Mouse (Mus musculus): Measurements from ENCODE around the gene Gab1.

Gab1 gene

DNA sequence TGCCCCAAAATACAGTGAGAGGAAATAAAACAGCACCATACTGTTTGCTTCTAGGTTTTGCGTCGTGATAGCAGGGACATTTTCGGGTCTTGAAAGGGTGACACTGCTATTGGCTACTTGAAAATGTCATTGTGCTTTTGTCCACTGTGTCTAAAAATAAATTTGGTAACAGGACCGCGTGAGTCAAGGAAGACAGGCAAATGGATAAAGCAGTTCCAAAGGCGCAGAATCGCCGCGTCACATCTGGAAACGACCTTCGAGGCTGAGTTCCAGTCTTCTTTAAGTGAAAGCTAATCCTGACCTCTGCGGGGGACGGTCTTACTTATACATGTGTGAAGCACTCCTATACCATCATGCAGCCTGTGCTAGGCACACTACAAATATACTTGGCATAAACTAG lies 35.0 kb downstream of the Gab1 start:
- DNase-seq (ENCODE audit: low spot score in 2 of 2) = no peak

- no peak for DNase-seq (ENCODE audit: low spot score in 2 of 2)
These were observed 36.4 kb downstream of the Gab1 start for GRCm38 (mm10) chr8:80843744-80844434.

DNA sequence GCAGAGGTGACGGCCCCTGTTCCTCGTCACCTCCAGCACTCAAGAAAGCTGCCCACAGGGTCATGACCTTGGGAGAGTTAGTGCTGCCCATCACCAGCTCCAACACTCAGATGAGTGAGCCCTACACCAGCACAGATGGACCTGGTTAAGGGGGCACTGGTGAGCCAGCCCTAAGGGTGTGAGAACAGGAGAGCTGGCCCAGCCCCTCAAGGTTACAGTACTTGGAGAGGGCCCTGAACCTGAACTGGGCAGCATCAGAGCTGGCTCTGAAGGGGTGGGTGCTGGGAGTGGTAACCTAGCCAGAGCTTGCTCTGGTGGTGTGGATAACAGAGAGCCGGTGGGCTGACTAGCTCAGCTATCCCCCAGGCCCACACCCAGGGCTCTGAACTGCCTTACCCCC lies 37.8 kb downstream of the Gab1 start:
- DNase-seq (ENCODE audit: low spot score in 2 of 2) = no peak

GRCm38 (mm10) chr8:80840090-80840489 lies 40.2 kb downstream of the Gab1 start:
- no peak for DNase-seq (ENCODE audit: low spot score in 2 of 2)

DNA sequence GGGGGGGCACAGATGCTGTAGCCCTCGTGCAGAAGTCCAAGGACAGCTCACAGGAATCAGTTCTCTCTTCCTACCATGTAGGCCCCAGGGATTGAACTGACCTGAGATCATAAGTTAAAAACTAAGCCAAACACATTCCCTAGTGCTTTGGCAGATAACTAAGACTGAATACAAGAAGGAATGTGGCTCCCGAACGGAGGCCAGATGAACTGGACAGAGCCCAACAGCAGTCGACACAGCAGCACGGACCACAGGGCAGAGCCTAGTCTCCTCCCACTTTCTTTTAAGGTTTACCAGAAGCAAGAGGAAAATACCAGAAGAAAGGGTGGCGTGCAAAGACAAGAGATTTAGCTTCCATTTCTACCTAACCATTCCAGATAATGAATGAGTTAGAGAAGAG lies 42.1 kb downstream of the Gab1 start:
- DNase-seq (ENCODE audit: low spot score in 2 of 2) = no peak

DNA sequence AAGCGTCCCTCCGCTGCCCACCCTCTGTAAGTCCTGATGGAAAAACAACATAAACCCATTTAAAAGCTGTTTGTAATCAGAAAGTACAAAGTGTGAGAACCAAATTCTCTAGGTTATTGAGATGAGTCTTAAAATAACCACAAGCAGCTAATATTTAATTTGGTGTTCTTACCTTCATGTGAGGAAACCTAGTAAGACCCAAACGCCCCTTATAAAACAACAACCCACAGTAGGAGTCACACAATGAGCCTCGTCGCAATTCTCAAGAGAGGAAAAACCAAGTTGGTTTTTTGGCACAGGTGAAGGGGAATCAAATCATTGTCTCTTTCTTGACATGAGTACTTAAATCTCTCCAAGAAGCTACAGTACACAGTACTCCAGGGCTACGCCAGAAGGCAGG lies 44.9 kb downstream of the Gab1 start:
- DNase-seq (ENCODE audit: low spot score in 2 of 2) = no peak

DNA sequence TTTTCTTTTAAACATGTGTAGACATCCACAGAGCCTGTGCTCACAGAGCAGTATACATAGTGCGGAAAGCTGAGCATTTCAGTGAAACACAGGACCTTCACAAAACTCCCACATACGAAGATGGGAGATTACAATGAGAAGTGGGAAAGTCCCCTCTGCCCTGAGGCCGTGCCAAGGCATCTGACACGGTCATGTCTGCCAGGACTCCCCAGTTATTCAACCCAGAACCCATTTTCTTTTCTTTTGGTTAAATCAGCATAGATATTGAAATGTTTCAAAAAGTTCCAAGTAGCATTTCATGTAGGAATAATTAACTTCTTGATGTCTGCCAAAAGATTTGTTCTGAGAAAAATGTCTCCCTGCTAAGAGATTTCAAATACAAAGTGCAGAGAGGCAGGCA lies 45.9 kb downstream of the Gab1 start:
- DNase-seq (ENCODE audit: low spot score in 2 of 2) = no peak

- DNase-seq (ENCODE audit: low spot score in 2 of 2) = no peak
These were observed 47.8 kb downstream of the Gab1 start for GRCm38 (mm10) chr8:80832534-80832933.

DNA sequence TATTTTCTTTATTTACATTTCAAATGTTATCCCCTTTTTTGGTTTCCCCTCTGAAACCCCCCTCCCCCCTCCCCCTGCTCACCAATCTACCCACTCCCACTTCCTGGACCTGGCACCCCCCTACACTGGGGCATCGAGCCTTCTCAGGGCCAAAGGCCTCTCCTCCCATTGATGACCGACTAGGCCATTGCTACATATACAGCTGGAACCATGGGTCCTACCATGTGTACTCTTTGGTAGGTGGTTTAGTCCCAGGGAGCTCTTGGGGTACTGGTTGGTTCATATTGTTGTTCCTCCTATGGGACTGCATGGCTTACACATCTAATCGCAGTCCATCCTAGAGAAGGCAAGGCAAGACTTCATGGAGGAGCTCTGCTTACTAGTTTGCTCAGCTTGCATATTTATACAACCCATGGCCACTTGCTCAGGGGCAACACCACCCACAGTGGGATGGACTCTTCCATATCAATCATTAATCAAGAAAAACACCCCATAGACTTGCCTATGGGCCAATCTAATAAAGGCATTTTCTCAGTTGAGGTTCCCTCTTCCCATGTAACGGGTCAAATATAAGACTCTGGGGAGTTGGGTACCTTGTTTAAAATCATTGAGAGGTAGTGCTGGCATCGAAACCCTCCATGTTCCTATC lies 48.3 kb downstream of the Gab1 start:
- DNase-seq (ENCODE audit: low spot score in 2 of 2) = no peak

- no peak for DNase-seq (ENCODE audit: low spot score in 2 of 2)
These were observed 49.4 kb downstream of the Gab1 start for GRCm38 (mm10) chr8:80830724-80831566.

- no peak for DNase-seq (ENCODE audit: low spot score in 2 of 2)
These were observed 50.2 kb downstream of the Gab1 start for GRCm38 (mm10) chr8:80830141-80830540.

- DNase-seq (ENCODE audit: low spot score in 2 of 2) = no peak
These were observed 53.3 kb downstream of the Gab1 start for GRCm38 (mm10) chr8:80826996-80827395.

DNA sequence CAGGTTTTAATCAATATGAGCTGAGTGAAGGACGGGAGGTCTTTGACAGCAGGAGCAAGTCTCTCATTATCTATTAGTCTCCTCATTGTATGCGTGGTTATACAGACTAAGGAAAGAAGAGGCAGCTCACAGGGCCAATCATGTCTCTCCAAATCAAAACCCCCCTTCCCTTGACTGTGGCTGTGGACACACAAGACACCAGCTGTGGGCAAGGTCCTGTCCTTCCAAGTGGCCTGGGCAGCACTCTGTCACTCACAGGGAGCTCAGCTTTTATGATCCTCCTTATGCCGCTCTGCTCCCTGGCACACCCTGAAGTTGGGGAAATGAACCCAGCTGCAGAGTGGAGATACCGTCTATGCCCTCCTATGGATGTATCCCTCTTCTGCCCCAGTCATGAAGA lies 55.2 kb downstream of the Gab1 start:
- DNase-seq (ENCODE audit: low spot score in 2 of 2) = no peak

DNA sequence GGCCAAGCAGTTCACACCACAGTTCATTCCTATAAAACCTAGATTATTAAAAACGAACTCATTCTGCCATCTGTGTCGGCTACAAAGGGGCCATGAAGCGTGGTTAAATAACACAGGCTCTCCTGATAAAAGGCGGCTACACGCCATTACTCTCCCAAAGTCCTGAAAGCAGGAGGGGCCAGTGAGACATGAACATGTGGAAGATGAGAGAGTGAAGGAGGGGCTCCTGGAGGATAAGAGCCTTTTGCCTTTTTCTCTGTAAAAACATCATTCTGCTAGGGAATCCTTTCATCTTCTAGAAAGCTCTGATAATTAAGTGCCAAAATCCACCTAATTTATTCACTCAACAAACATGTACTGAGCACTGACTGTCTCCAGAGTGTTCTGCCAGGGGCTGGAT lies 55.9 kb downstream of the Gab1 start:
- no peak for DNase-seq (ENCODE audit: low spot score in 2 of 2)

DNA sequence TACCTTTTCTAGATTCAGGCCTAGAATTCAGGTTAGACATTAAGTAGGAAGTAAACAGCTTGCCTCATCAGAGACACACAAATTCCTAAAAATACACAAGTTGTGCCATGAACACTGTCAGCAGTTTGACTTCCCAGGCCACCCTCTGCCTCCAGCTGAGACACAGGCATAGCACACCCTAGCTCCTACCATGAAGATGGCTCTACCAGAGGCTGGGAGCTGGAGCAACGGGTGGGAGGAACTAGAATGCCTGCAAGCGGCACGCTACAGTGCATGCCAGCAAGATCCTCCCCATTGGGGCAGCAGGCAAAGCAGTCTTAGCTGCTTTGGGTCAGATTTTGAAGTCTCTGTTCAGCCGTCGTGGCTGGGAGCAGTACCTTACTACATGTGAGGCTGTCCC lies 57.1 kb downstream of the Gab1 start:
- no peak for DNase-seq (ENCODE audit: low spot score in 2 of 2)

DNA sequence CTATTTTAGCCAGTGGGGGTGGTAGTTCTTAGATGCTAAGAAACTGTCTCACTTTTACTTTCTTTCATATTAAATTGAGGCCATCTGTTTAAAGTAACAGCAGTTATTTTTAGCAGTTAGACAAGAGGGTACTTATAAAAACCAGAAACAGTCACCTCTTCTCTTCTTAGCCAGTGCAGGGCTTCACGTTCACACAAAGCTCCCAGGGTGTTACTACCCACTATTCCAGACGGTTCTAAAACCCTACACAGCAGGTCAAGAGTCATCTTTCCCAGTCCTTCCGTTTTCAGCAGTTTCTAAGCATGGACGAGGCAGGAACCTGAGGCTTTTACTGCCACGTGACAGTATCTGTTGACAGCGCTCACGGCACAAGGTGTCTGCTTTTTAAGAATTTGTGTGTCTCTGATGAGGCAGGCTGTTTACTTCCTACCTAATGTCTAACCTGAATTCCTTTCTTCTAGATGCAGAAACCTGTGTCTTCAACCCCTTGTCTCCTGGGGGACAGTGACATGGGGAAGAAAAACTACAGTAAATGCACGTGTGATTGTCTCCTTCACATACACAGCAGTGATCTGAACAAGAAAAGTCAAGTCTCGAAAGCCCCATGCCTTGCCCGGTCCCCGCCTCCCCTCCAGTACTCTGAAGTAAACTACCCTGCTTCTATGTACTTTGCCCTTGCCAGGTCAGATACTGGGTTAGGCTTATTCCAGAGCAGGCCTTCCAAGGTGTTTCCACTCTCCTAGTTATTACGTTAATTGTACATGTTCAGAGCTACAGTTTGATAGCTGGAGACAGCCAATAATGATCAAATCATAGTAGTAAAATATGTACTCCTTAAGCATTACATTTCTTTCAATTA lies 58.7 kb downstream of the Gab1 start:
- no peak for DNase-seq (ENCODE audit: low spot score in 2 of 2)

GRCm38 (mm10) chr8:80818978-80819377 lies 61.3 kb downstream of the Gab1 start:
- DNase-seq (ENCODE audit: low spot score in 2 of 2) = no peak

DNA sequence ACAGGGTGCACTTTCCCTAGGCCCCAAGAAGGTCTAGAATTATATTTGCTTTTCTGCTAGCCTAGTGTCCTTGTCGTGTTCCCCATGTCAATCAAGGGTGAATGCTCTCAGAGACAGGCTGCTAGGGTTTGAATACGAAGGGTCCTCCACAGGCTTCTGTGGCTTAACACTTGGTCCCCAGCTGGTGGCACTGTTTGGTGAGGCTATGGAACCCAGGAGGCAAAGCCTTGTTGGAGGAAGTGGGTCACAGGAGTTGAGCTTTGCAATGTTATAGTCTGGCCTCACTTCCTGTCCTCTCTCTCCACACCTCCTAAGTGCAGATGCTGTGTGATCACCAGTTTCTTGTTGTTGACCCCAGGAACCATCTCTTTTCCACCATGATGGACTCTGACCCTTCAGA lies 63.3 kb downstream of the Gab1 start:
- DNase-seq (ENCODE audit: low spot score in 2 of 2) = no peak

DNA sequence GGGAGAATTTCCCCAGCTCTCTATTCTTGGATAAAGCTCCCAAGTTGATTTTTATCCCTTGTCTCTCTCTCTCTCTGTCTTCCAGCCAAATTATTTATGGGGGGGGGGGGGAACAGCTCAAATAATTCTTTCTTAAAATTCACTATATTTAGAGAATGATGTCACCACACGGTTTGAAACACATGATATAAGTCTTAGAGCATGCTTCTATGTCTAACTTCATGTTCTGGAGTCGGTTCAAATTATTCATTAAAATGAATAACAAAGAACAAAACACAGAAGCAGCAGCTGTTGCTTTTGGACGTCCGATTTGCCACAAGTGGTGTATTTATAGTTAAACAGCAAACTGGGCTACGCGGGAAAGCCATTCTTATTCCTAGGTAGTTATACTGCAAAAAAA lies 65.1 kb downstream of the Gab1 start:
- no peak for DNase-seq (ENCODE audit: low spot score in 2 of 2)

DNA sequence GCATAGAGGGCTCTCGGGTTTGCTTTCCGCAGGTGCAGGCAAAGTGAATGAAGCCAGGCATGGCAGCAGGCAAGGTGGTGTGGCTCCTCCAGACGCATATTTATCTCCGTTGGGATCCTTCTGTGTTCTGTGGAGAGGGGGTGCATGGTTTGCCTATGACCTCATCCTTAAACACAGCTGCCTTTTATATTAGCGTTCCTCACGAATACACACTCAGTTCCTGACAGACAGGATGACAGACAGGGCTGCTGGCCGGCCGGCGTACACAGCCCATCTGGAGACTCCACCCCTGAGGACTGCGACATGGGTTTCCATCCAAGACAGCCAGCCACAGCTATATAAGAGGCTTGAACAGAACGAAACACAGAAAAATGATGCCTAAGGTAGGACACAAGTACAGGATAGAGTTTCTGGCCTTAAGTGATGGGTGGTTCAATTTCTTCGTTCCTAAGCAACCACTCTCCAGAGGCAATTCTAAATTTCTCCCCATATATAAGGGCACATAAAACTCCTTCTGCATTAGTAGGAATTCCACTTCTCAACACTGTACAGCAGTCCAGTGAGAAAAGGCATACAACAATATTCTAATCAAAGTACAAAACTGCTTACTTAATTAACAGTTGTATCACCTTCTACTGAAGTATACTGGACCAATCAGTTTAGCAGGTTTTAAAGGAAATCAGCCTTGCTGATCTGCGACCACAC lies 66.1 kb downstream of the Gab1 start:
- no peak for DNase-seq (ENCODE audit: low spot score in 2 of 2)

- peak in 1 of 2 experiments; percentile 45 for DNase-seq (ENCODE audit: low spot score in 2 of 2)
These were observed 66.9 kb downstream of the Gab1 start for GRCm38 (mm10) chr8:80813439-80813838.

Measured in spleen, postnatal 10 days (tissue).